Mouse (Mus musculus): Measurements from ENCODE around the gene Insig1.

GRCm38 (mm10) chr5:28038115-28038514, 33.0 kb upstream of the Insig1 start:
- TF ChIP-seq CTCF (IDR thresholded peaks at IDR 0.05; ENCODE audit: low read depth) (no peak), EP300 (IDR thresholded peaks at IDR 0.05; ENCODE audit: low read depth) (no peak)

Data from liver, embryonic 14.5 days (tissue).